ENCODE assay signal across 8 mouse cellular contexts in the genomic region with DNA sequence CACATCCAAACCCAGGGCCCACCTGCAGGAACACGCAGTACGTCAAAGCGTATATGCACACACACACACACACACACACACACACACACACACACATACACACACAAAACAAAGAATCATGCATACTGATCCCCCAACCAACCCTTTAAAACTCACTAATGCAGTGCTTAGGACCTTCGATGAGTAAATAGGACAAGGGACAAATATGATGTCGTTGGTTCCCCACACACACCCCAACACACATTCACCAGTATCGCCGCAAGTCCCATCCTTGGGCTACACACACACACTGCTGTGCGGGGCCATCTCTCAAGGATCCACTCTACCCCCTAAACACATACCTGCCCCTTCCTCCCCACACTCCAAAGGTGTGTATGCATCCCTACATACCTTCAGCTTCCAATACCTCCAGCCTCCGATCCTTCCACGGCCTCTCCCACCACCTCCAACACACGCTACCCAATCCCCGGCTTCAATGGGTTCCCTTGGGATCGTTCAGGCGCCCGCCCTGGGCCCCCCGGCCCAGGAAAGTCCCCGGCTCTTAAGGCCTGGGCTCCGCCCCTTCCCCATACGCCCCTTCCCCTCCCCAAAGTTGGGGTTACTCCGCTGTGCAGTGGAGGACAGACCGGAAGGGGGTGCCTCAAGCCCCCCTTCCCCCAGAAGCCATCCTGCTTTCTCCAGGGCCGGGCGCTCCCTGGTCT. TPM values are rescaled to one million over a fixed set of nuclear protein-coding genes. Genes with fewer than 3 reads are reported as not detected.
A peak's percentile ranks its signal among the peaks of the same experiment; 100 is the strongest.
DNase-seq lines count a peak whose midpoint lies in the region; ATAC-seq and TF ChIP-seq lines count a peak whose summit lies in the region.

No protein-coding gene starts in this region.

- H3K4me3 ChIP-seq in lung, embryonic 15.5 days: peak overlapping the region; percentile 87
- H3K4me3 ChIP-seq in forebrain, embryonic 15.5 days: peak overlapping the region; percentile 97
- peak overlapping the region; percentile 95 for H3K4me3 ChIP-seq in limb, embryonic 14.5 days (replicated peaks; ENCODE audit: low read length)
- H3K4me3 ChIP-seq in neural tube, embryonic 14.5 days (ENCODE audit: low read depth, low read length): peak overlapping the region; percentile 97

- no peaks in the 10 kb centered on the region for H3K9me3 ChIP-seq in lung, embryonic 15.5 days
- H3K9me3 ChIP-seq in forebrain, embryonic 15.5 days: no peaks in the 10 kb centered on the region
- H3K9me3 ChIP-seq in limb, embryonic 14.5 days (ENCODE audit: control insufficient read depth, low read length): no peaks in the 10 kb centered on the region
- no peaks in the 10 kb centered on the region for H3K9me3 ChIP-seq in neural tube, embryonic 14.5 days (ENCODE audit: control insufficient read depth, low read length)

- ATAC-seq in lung, embryonic 15.5 days (ENCODE audit: borderline replicate concordance, extremely low read depth, low FRiP score, low TSS enrichment): peak; percentile 75
- peak; percentile 75 for ATAC-seq in forebrain, embryonic 15.5 days (replicated peaks)
- ATAC-seq in limb, embryonic 14.5 days (ENCODE audit: low FRiP score, low read depth): peak; percentile 83
- ATAC-seq in neural tube, embryonic 14.5 days (ENCODE audit: low read depth): peak; percentile 80

- H3K36me3 ChIP-seq in lung, embryonic 15.5 days: no peaks in the 10 kb centered on the region
- H3K36me3 ChIP-seq in forebrain, embryonic 15.5 days: no peaks in the 10 kb centered on the region
- no peaks in the 10 kb centered on the region for H3K36me3 ChIP-seq in limb, embryonic 14.5 days (ENCODE audit: control insufficient read depth, insufficient read depth, low read length)
- no peaks in the 10 kb centered on the region for H3K36me3 ChIP-seq in neural tube, embryonic 14.5 days (ENCODE audit: control insufficient read depth, insufficient read depth, low read length)

- TF ChIP-seq POLR2A in limb, embryonic 14.5 days (IDR thresholded peaks at IDR 0.05; ENCODE audit: borderline replicate concordance, extremely low read depth, insufficient read depth, insufficient read length): peak; percentile 43; the same call in 1 of the 2 replicates

- H3K4me1 ChIP-seq in lung, embryonic 15.5 days: peaks cover 32% of the 10 kb centered on the region
- peaks cover 63% of the 10 kb centered on the region for H3K4me1 ChIP-seq in forebrain, embryonic 15.5 days
- H3K4me1 ChIP-seq in limb, embryonic 14.5 days (ENCODE audit: control insufficient read depth, insufficient read depth, low read length): peaks cover 21% of the 10 kb centered on the region
- H3K4me1 ChIP-seq in neural tube, embryonic 14.5 days (ENCODE audit: control insufficient read depth, insufficient read depth, low read length): peaks cover 50% of the 10 kb centered on the region

- no peak for DNase-seq in lung, postnatal 4 days
- DNase-seq in c-Kit-positive CD71-negative TER-119-negative erythroid progenitor cells, embryonic 14.5 days (ENCODE audit: low read depth): peak; percentile 6
- peak; percentile 85 for DNase-seq in limb, embryonic 14.5 days (ENCODE audit: low spot score)
- DNase-seq in urinary bladder, postnatal 14 days (ENCODE audit: low spot score): no peak
- no peak for DNase-seq in natural killer cell, adult 2 months (ENCODE audit: low spot score in 2 of 2)

- H3K27me3 ChIP-seq in lung, embryonic 15.5 days: no peaks in the 10 kb centered on the region
- no peaks in the 10 kb centered on the region for H3K27me3 ChIP-seq in forebrain, embryonic 15.5 days
- no peaks in the 10 kb centered on the region for H3K27me3 ChIP-seq in limb, embryonic 14.5 days (ENCODE audit: control insufficient read depth, insufficient read depth, low read length)
- H3K27me3 ChIP-seq in neural tube, embryonic 14.5 days (ENCODE audit: control insufficient read depth, insufficient read depth, low read length): no peaks in the 10 kb centered on the region

- peak overlapping the region; percentile 88 for H3K9ac ChIP-seq in lung, embryonic 15.5 days
- peak overlapping the region; percentile 98 for H3K9ac ChIP-seq in forebrain, embryonic 15.5 days (replicated peaks)
- peak overlapping the region; percentile 97 for H3K9ac ChIP-seq in limb, embryonic 14.5 days (ENCODE audit: low read depth, low read length, severe bottlenecking)
- peak overlapping the region; percentile 94 for H3K9ac ChIP-seq in neural tube, embryonic 14.5 days (replicated peaks; ENCODE audit: low read depth, low read length)

- peak overlapping the region; percentile 87 for H3K27ac ChIP-seq in lung, embryonic 15.5 days
- H3K27ac ChIP-seq in forebrain, embryonic 15.5 days (replicated peaks): peak overlapping the region; percentile 98
- H3K27ac ChIP-seq in limb, embryonic 14.5 days (replicated peaks; ENCODE audit: low read depth, low read length): peak overlapping the region; percentile 92
- peak overlapping the region; percentile 97 for H3K27ac ChIP-seq in neural tube, embryonic 14.5 days (ENCODE audit: low read depth, low read length)

- WGBS in lung, embryonic 15.5 days: 2% methylated on average over 23 of the region's 23 CpGs
- 1% methylated on average over 23 of the region's 23 CpGs for WGBS in forebrain, embryonic 15.5 days
- WGBS in limb, embryonic 14.5 days: 2% methylated on average over 23 of the region's 23 CpGs
- WGBS in neural tube, embryonic 14.5 days: 2% methylated on average over 23 of the region's 23 CpGs

- H3K4me2 ChIP-seq in lung, embryonic 15.5 days: peak overlapping the region; percentile 70
- peak overlapping the region; percentile 87 for H3K4me2 ChIP-seq in forebrain, embryonic 15.5 days (replicated peaks)
- H3K4me2 ChIP-seq in limb, embryonic 14.5 days (replicated peaks; ENCODE audit: low read depth, low read length, severe bottlenecking): peak overlapping the region; percentile 52
- H3K4me2 ChIP-seq in neural tube, embryonic 14.5 days (ENCODE audit: low read depth, low read length): peak overlapping the region; percentile 93

RNA-seq across cellular contexts. Expression of gene Vangl2, which starts 1.9 kb away (rescaled TPM):
- polyA plus RNA-seq in lung, embryonic 15.5 days (2015; fragmentation: Nextera tagmentation; extraction: Ambion mirVana): 11.5 and 14.1 TPM in 2 replicates
- polyA plus RNA-seq in forebrain, embryonic 15.5 days (2015; fragmentation: Nextera tagmentation; extraction: Ambion mirVana): 48.0 and 51.5 TPM in 2 replicates
- 29.4 and 35.6 TPM in 2 replicates for polyA plus RNA-seq in limb, embryonic 14.5 days (2012; rRNA removed)
- 15.6 and 19.1 TPM in 2 replicates for polyA plus RNA-seq in limb, embryonic 14.5 days (2014; fragmentation: Nextera tagmentation; extraction: Ambion mirVana)
- polyA plus RNA-seq in neural tube, embryonic 14.5 days (2014; fragmentation: Nextera tagmentation; extraction: Ambion mirVana): 50.9 and 52.2 TPM in 2 replicates

RNA-seq across cellular contexts. Expression of gene Nhlh1, which starts 31.0 kb away (rescaled TPM):
- polyA plus RNA-seq in lung, embryonic 15.5 days (2015; fragmentation: Nextera tagmentation; extraction: Ambion mirVana): not detected in 2 replicates
- 3.9 and 4.6 TPM in 2 replicates for polyA plus RNA-seq in forebrain, embryonic 15.5 days (2015; fragmentation: Nextera tagmentation; extraction: Ambion mirVana)
- polyA plus RNA-seq in limb, embryonic 14.5 days (2012; rRNA removed): 0.25 and 0.41 TPM in 2 replicates
- not detected in 2 replicates for polyA plus RNA-seq in limb, embryonic 14.5 days (2014; fragmentation: Nextera tagmentation; extraction: Ambion mirVana)
- polyA plus RNA-seq in neural tube, embryonic 14.5 days (2014; fragmentation: Nextera tagmentation; extraction: Ambion mirVana): 3.3 and 3.6 TPM in 2 replicates

RNA-seq across cellular contexts. Expression of gene Copa, which starts 56.0 kb away (rescaled TPM):
- polyA plus RNA-seq in lung, embryonic 15.5 days (2015; fragmentation: Nextera tagmentation; extraction: Ambion mirVana): 229 and 235 TPM in 2 replicates
- 207 TPM in 2 replicates for polyA plus RNA-seq in forebrain, embryonic 15.5 days (2015; fragmentation: Nextera tagmentation; extraction: Ambion mirVana)
- 187 and 191 TPM in 2 replicates for polyA plus RNA-seq in limb, embryonic 14.5 days (2012; rRNA removed)
- 230 and 247 TPM in 2 replicates for polyA plus RNA-seq in limb, embryonic 14.5 days (2014; fragmentation: Nextera tagmentation; extraction: Ambion mirVana)
- polyA plus RNA-seq in neural tube, embryonic 14.5 days (2014; fragmentation: Nextera tagmentation; extraction: Ambion mirVana): 140 and 206 TPM in 2 replicates

RNA-seq across cellular contexts. Expression of gene Ncstn, which starts 56.2 kb away (rescaled TPM):
- polyA plus RNA-seq in lung, embryonic 15.5 days (2015; fragmentation: Nextera tagmentation; extraction: Ambion mirVana): 131 and 132 TPM in 2 replicates
- polyA plus RNA-seq in forebrain, embryonic 15.5 days (2015; fragmentation: Nextera tagmentation; extraction: Ambion mirVana): 104 and 105 TPM in 2 replicates
- 137 and 161 TPM in 2 replicates for polyA plus RNA-seq in limb, embryonic 14.5 days (2012; rRNA removed)
- 98.4 and 103 TPM in 2 replicates for polyA plus RNA-seq in limb, embryonic 14.5 days (2014; fragmentation: Nextera tagmentation; extraction: Ambion mirVana)
- 115 and 127 TPM in 2 replicates for polyA plus RNA-seq in neural tube, embryonic 14.5 days (2014; fragmentation: Nextera tagmentation; extraction: Ambion mirVana)

Comparison
In these comparisons a context has a peak if more than half of its experiments do, and no peak if none do; other contexts are left out.
1. DNase-seq: peak in c-Kit-positive CD71-negative TER-119-negative erythroid progenitor cells, embryonic 14.5 days (single experiment) and limb, embryonic 14.5 days (single experiment); none in lung, postnatal 4 days (0 of 2), urinary bladder, postnatal 14 days (single experiment) and natural killer cell, adult 2 months (0 of 2).
2. Peak in every context shown above with its lines, with median percentiles within 50 percentile points of each other: ATAC-seq, H3K27ac ChIP-seq, H3K4me2 ChIP-seq, H3K4me3 ChIP-seq and H3K9ac ChIP-seq.